Mouse (Mus musculus) heart, adult 2 months (tissue): ENCODE data around the gene Fto. TPM values are rescaled to one million over a fixed set of nuclear protein-coding genes. Genes with fewer than 3 reads are reported as not detected.

Experiments used
- DNase-seq, 2 experiments: peaks; one replicate each; pipeline ENCODE4 v3.0.0; 2021
- H3K27ac ChIP-seq: fragments of 200-600 bp; 2 replicates; pipeline ENCODE4 v1.8.1; 2022
- H3K27me3 ChIP-seq: fragments of 200-500 bp; 2 replicates; pipeline ENCODE4 v1.6.1; 2012; ENCODE audit warnings: mild to moderate bottlenecking, low read length, inconsistent platforms, mixed read lengths; ENCODE audit not compliant: control insufficient read depth, insufficient read depth
- H3K36me3 ChIP-seq: fragments of 200-500 bp; 2 replicates; pipeline ENCODE4 v1.6.1; 2012; ENCODE audit warnings: low read length, inconsistent platforms; ENCODE audit not compliant: control insufficient read depth, insufficient read depth
- H3K4me1 ChIP-seq: fragments of 200-500 bp; 2 replicates; pipeline ENCODE4 v1.6.1; 2011; ENCODE audit warnings: low read length; ENCODE audit not compliant: control insufficient read depth, insufficient read depth
- H3K4me3 ChIP-seq: fragments of 200-600 bp; 2 replicates; pipeline ENCODE4 v1.8.1; 2022
- H3K79me2 ChIP-seq: fragments of 200-500 bp; replicated peaks from 2 replicates; pipeline ENCODE4 v1.6.1; 2012; ENCODE audit warnings: mild to moderate bottlenecking, inconsistent platforms, low read length, moderate library complexity, mixed read lengths; ENCODE audit not compliant: control insufficient read depth, insufficient read depth
- H3K9ac ChIP-seq: fragments of 200-500 bp; 2 replicates; pipeline ENCODE4 v1.6.1; 2012; ENCODE audit warnings: low read depth, mild to moderate bottlenecking, control low read depth, inconsistent platforms, low read length, mixed read lengths
- CTCF ChIP-seq: fragments of 200-600 bp; IDR thresholded peaks from 2 replicates; pipeline ENCODE4 v1.8.1; 2022; ENCODE audit warnings: antibody characterized with exemption, mild to moderate bottlenecking, moderate library complexity
- EP300 ChIP-seq: fragments of 200-500 bp; IDR thresholded peaks from 2 replicates; pipeline ENCODE4 v1.6.1; 2011; ENCODE audit warnings: low read depth, low read length, control low read depth; ENCODE audit not compliant: insufficient read depth
- POLR2A ChIP-seq: fragments of 200-500 bp; IDR thresholded peaks from 2 replicates; pipeline ENCODE4 v1.6.1; 2011; ENCODE audit warnings: mild to moderate bottlenecking, low read depth, low read length, control low read depth; ENCODE audit not compliant: insufficient read depth
- WGBS: fragments of 180-500 bp; shearing (Covaris S2); methylation state at CpG from one replicate; pipeline ENCODE4 v1.1.7; 2018; 5-methylcytosine and 5-hydroxymethylcytosine counted together
- intact Hi-C: fragments of 180-260 bp; cut with DNase I; formaldehyde crosslinking; loops from one replicate; pipeline ENCODE4 v1.15.1; 2025
- polyA plus RNA-seq: library from polyadenylated mRNA; depleted of rRNA; stranded (reverse); fragments of >200 nt; gene quantifications from 2 replicates; pipeline ENCODE4 v1.2.3, GENCODE M21; 2012
- total RNA-seq, 2 experiments: library from RNA; stranded (reverse); gene quantifications; 2 replicates each; pipeline ENCODE4 v1.2.3; 2021

Gene Fto
- total and polyA plus RNA-seq, 3 experiments: 41.3 to 65.1 (median 57.6) TPM

DNA sequence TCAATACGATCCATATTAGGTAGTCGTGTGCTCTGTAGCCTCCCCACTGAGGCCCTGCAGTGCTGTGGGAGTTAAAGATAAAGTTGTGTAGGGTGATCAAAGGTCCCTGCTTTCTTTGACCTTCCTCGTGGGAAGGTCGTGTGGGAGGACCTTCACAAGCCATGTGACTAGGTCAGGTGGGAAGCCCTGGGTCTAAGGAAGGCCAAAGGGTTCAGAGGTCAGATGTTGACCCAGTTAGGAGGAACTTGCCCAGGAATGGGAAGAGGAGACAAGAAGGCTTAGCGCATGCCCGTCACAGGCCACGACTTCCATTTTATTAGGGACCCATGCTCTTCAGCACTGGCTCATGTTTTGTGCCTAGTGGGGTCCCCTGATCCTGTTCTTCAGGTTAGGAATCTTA lies 91.0 kb downstream of the Fto start:
- WGBS: 86% methylated on average over 7 of the region's 7 CpGs
- no peak for DNase-seq
- H3K4me1 ChIP-seq: peaks cover 5% of the 10 kb centered on the region
- no peak for TF ChIP-seq EP300
- TF ChIP-seq CTCF: no peak
- no peak for TF ChIP-seq POLR2A
- intact Hi-C loops: no loop called here
- no peak overlapping the region for H3K9ac ChIP-seq
- no peaks in the 10 kb centered on the region for H3K27me3 ChIP-seq
- H3K27ac ChIP-seq: no peak overlapping the region; the same call in 1 of the 2 replicates
- 0 out of 2 replicates have a peak, but pooled peaks cover 2% of the 10 kb centered on the region for H3K36me3 ChIP-seq
- peaks cover 3% of the 10 kb centered on the region for H3K79me2 ChIP-seq
- no peak overlapping the region for H3K4me3 ChIP-seq

DNA sequence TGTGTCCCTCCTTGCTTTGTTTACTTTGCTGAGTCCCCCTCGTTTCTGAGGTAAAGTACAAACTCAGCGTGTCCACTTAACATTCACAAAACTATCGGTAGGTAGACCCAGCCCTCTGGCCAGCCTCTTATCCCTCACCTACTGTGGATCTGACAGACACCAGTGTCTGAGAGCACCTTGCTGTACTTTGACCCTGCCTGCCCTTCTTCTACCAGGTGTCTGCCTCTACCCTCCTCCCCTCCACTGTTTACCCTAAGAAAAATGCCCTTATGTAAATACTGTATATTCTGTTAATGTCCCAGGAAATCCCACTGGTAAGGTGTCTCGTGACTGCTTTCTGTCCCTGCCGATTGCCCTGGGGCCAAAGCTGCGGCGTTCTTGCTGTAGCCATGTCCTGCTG lies 91.8 kb downstream of the Fto start:
- peaks cover 5% of the 10 kb centered on the region for H3K4me1 ChIP-seq

DNA sequence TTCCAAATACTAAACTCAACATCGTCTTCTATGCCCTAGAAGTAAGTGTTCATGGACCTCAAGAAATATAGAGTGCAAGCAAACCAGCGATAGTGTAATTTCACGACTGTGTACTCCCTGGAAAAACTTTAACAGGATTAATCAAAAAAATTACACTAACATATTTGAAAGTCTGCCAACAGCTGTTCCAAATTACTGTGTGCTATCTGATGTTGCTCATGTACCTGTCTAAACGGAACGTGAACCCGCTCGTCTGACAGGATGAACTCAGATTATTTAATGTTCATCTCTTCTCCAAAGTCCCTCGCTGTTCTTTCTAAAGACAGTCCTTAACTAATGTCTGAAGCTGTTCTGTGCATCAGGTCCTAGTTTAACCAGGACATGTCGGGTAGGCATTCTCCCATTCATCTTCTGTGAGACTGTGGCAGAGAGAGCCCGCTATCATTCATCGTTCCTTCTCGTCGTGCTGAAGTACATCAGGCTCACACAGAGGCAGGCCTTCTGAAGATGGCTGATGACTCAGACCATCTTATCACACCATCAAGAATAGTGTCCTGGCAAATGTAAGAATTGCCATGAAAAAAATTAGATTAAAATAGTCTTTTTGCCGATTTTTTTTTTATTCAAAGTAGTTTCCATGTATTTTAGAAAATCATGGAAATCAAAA lies 93.4 kb downstream of the Fto start:
- TF ChIP-seq EP300: no peak
- no peak for TF ChIP-seq POLR2A
- TF ChIP-seq CTCF: no peak
- H3K4me3 ChIP-seq: no peak overlapping the region
- DNase-seq: no peak
- intact Hi-C loops: no loop called here
- H3K27ac ChIP-seq: no peak overlapping the region
- H3K4me1 ChIP-seq: peaks cover 5% of the 10 kb centered on the region
- H3K36me3 ChIP-seq: 0 out of 2 replicates have a peak, but pooled peaks cover 2% of the 10 kb centered on the region
- H3K27me3 ChIP-seq: no peaks in the 10 kb centered on the region
- 84% methylated on average over 14 of the region's 14 CpGs for WGBS
- peaks cover 3% of the 10 kb centered on the region for H3K79me2 ChIP-seq
- H3K9ac ChIP-seq: no peak overlapping the region

More for the DNA sequence above, 91.8 kb downstream of the Fto start:
- Histone ChIP-seq H3K36me3 (0 out of 2 replicates have a peak, but pooled peaks cover 2% of the 10 kb centered on the region), H3K79me2 (peaks cover 4% of the 10 kb centered on the region), H3K9ac (no peak overlapping the region), H3K4me3 (no peak overlapping the region), H3K27ac (no peak overlapping the region), H3K27me3 (no peaks in the 10 kb centered on the region)
- intact Hi-C loops: no loop called here
- 97% methylated on average over 7 of the region's 7 CpGs for WGBS
- no peak for TF ChIP-seq EP300
- no peak for TF ChIP-seq POLR2A
- no peak for TF ChIP-seq CTCF
- DNase-seq: no peak

DNA sequence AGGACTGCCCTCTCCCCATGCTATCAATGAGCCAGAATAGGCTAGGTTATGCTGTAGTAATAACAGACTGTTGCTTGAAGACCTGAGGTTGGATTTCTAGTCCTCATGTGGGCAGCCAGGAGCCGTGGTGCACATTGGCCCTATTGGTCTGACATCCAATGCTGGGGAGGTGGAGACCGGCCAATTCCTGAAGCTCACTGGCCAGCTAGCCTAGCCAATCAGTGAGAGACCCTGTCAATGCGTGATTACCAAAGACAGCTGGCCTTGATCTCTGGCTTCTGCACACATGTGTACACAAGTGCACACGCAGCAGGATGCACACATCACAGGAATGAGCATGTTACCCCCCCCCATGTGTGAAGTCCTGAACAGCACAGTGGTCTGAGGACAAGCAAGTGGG lies 94.6 kb downstream of the Fto start:
- TF ChIP-seq CTCF: no peak
- no peak for TF ChIP-seq EP300
- no peak for TF ChIP-seq POLR2A
- intact Hi-C loops: no loop called here
- no peak overlapping the region for H3K9ac ChIP-seq
- H3K4me1 ChIP-seq: peaks cover 5% of the 10 kb centered on the region
- no peak for DNase-seq
- no peak overlapping the region for H3K4me3 ChIP-seq
- peaks cover 6% of the 10 kb centered on the region for H3K79me2 ChIP-seq
- 85% methylated on average over 4 of the region's 4 CpGs for WGBS
- no peaks in the 10 kb centered on the region for H3K27me3 ChIP-seq
- no peaks in the 10 kb centered on the region for H3K36me3 ChIP-seq
- no peak overlapping the region for H3K27ac ChIP-seq

DNA sequence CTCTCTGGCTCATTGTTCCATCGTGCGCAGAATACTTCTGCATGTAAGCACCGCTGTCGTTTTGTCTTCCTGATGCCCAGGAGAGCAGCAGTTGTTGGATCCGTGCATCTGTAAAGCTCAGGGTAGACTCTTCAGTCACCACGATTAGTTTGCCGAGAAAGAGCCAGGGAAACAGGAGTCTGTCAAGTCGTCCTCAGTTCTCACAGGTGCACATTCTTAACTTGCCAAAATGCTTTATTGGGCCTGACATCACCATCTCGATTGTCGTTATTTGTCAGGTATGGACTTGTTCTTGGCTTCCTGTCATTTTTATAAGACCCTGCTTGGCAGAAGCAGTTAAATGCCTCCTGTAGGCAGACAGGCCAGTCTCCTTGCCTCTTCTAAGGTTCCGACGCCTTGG lies 96.7 kb downstream of the Fto start:
- Histone ChIP-seq H3K4me3 (no peak overlapping the region), H3K79me2 (peaks cover 6% of the 10 kb centered on the region; the same call in 1 of the 2 replicates), H3K36me3 (no peaks in the 10 kb centered on the region), H3K27me3 (no peaks in the 10 kb centered on the region), H3K9ac (no peak overlapping the region), H3K27ac (no peak overlapping the region), H3K4me1 (no peaks in the 10 kb centered on the region)
- DNase-seq: no peak
- no peak for TF ChIP-seq CTCF
- TF ChIP-seq POLR2A: no peak
- no peak for TF ChIP-seq EP300
- intact Hi-C loops: no loop called here
- WGBS: 84% methylated on average over 12 of the region's 12 CpGs

DNA sequence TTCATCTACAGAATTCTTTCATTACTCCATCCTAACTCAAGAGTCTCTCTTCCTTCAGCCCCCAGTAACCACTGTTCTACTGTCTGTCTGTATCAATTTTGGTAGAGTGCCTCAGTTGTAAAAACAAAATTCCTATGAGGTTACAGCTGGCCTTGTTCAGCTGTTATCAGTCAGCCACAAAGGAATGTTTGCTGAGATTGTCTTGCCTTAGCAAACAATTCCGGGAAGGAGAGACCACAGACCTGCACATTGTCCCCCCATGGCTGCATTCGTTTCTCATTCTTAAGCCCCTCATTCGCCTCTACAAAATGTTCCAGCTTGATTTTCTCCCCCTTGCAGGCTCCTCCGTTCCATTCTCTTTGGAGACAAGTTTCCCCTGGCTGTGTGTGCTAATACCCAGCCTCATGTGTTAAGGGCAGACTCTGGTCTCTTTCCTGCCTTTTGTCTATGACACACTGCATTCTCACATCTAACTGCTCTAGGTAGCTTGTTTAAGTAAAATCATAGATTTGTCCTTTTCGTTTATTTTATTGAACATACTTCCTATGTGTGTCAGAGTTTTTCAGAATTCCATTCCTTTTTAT lies 111.3 kb downstream of the Fto start:
- H3K36me3 ChIP-seq: no peaks in the 10 kb centered on the region; the same call in 1 of the 2 replicates
- H3K79me2 ChIP-seq: no peaks in the 10 kb centered on the region
- DNase-seq: no peak
- intact Hi-C loops: no loop called here
- no peaks in the 10 kb centered on the region for H3K27me3 ChIP-seq
- 47% methylated on average over 5 of the region's 5 CpGs for WGBS
- no peak overlapping the region for H3K9ac ChIP-seq
- no peak overlapping the region for H3K27ac ChIP-seq
- no peak for TF ChIP-seq POLR2A
- TF ChIP-seq CTCF: no peak
- no peak for TF ChIP-seq EP300
- H3K4me3 ChIP-seq: no peak overlapping the region
- no peaks in the 10 kb centered on the region for H3K4me1 ChIP-seq
